Mouse (Mus musculus): Measurements from ENCODE around the gene Ltc4s. TPM values are rescaled to one million over a fixed set of nuclear protein-coding genes. Genes with fewer than 3 reads are reported as not detected.

The Ltc4s gene
- polyA plus RNA-seq, 1 experiment from 2014 or later: 4.0 TPM

GRCm38 (mm10) chr11:50231411-50231810, 7.0 kb downstream of the Ltc4s start:
- peak overlapping the region; percentile 26; the same call in 1 of the 2 replicates for H3K4me3 ChIP-seq (replicated peaks)
- H3K4me2 ChIP-seq (replicated peaks): peak overlapping the region; percentile 52
- no peak overlapping the region for H3K9ac ChIP-seq
- H3K36me3 ChIP-seq: peaks cover 43% of the 10 kb centered on the region
- peaks cover 39% of the 10 kb centered on the region for H3K4me1 ChIP-seq
- no peaks in the 10 kb centered on the region for H3K27me3 ChIP-seq
- H3K27ac ChIP-seq (replicated peaks): no peak overlapping the region
- WGBS: 25% methylated on average over 8 of the region's 8 CpGs
- H3K9me3 ChIP-seq (replicated peaks): no peaks in the 10 kb centered on the region
- ATAC-seq (ENCODE audit: insufficient number of reproducible peaks, low FRiP score, low TSS enrichment, low read depth): no peak

GRCm38 (mm10) chr11:50230481-50231304, 7.7 kb downstream of the Ltc4s start:
- Histone ChIP-seq H3K36me3 (peaks cover 43% of the 10 kb centered on the region), H3K4me1 (peaks cover 40% of the 10 kb centered on the region), H3K4me2 (replicated peaks) (peak overlapping the region; percentile 52), H3K9me3 (replicated peaks) (no peaks in the 10 kb centered on the region), H3K4me3 (replicated peaks) (peak overlapping the region; percentile 26), H3K9ac (no peak overlapping the region), H3K27me3 (no peaks in the 10 kb centered on the region), H3K27ac (replicated peaks) (no peak overlapping the region)
- ATAC-seq (ENCODE audit: insufficient number of reproducible peaks, low FRiP score, low TSS enrichment, low read depth): no peak
- WGBS: 35% methylated on average over 45 of the region's 45 CpGs

GRCm38 (mm10) chr11:50229252-50229910, 9.0 kb downstream of the Ltc4s start:
- H3K9me3 ChIP-seq (replicated peaks): no peaks in the 10 kb centered on the region
- H3K27ac ChIP-seq (replicated peaks): no peak overlapping the region
- H3K4me2 ChIP-seq (replicated peaks): no peak overlapping the region
- H3K36me3 ChIP-seq: peaks cover 32% of the 10 kb centered on the region
- H3K9ac ChIP-seq: no peak overlapping the region
- peaks cover 41% of the 10 kb centered on the region for H3K4me1 ChIP-seq
- no peak for ATAC-seq (ENCODE audit: insufficient number of reproducible peaks, low FRiP score, low TSS enrichment, low read depth)
- no peaks in the 10 kb centered on the region for H3K27me3 ChIP-seq
- 58% methylated on average over 7 of the region's 7 CpGs for WGBS
- H3K4me3 ChIP-seq (replicated peaks): no peak overlapping the region

- 33% methylated on average over 3 of the region's 3 CpGs for WGBS
- no peaks in the 10 kb centered on the region for H3K9me3 ChIP-seq (replicated peaks)
- no peak overlapping the region for H3K4me3 ChIP-seq (replicated peaks)
- H3K27me3 ChIP-seq: no peaks in the 10 kb centered on the region
- H3K36me3 ChIP-seq: peaks cover 26% of the 10 kb centered on the region
- H3K4me1 ChIP-seq: peaks cover 47% of the 10 kb centered on the region
- H3K9ac ChIP-seq: no peak overlapping the region
- H3K4me2 ChIP-seq (replicated peaks): no peak overlapping the region
- ATAC-seq (ENCODE audit: insufficient number of reproducible peaks, low FRiP score, low TSS enrichment, low read depth): no peak
- H3K27ac ChIP-seq (replicated peaks): no peak overlapping the region
Observed at GRCm38 (mm10) chr11:50228772-50229171, 9.6 kb downstream of the Ltc4s start.

- H3K9ac ChIP-seq: no peak overlapping the region
- no peak overlapping the region for H3K27ac ChIP-seq (replicated peaks)
- no peak overlapping the region for H3K4me2 ChIP-seq (replicated peaks)
- peaks cover 16% of the 10 kb centered on the region for H3K36me3 ChIP-seq
- H3K4me1 ChIP-seq: peaks cover 47% of the 10 kb centered on the region
- ATAC-seq (ENCODE audit: insufficient number of reproducible peaks, low FRiP score, low TSS enrichment, low read depth): no peak
- no peak overlapping the region for H3K4me3 ChIP-seq (replicated peaks)
- 77% methylated on average over 4 of the region's 4 CpGs for WGBS
- no peaks in the 10 kb centered on the region for H3K27me3 ChIP-seq
- H3K9me3 ChIP-seq (replicated peaks): no peaks in the 10 kb centered on the region
Observed at GRCm38 (mm10) chr11:50227736-50228135, 10.7 kb downstream of the Ltc4s start.

GRCm38 (mm10) chr11:50227226-50227625, 11.2 kb downstream of the Ltc4s start:
- no peak overlapping the region for H3K27ac ChIP-seq (replicated peaks)
- ATAC-seq (ENCODE audit: insufficient number of reproducible peaks, low FRiP score, low TSS enrichment, low read depth): no peak
- H3K36me3 ChIP-seq: peaks cover 11% of the 10 kb centered on the region
- peak overlapping the region; percentile 86; the same call in 1 of the 2 replicates for H3K4me3 ChIP-seq (replicated peaks)
- H3K4me1 ChIP-seq: peaks cover 47% of the 10 kb centered on the region
- WGBS: 86% methylated on average over 3 of the region's 3 CpGs
- no peak overlapping the region for H3K9ac ChIP-seq
- no peaks in the 10 kb centered on the region for H3K27me3 ChIP-seq
- H3K4me2 ChIP-seq (replicated peaks): peak overlapping the region; percentile 93
- H3K9me3 ChIP-seq (replicated peaks): no peaks in the 10 kb centered on the region

GRCm38 (mm10) chr11:50226406-50226805, 12.0 kb downstream of the Ltc4s start:
- ATAC-seq (ENCODE audit: insufficient number of reproducible peaks, low FRiP score, low TSS enrichment, low read depth): no peak
- H3K27ac ChIP-seq (replicated peaks): no peak overlapping the region
- peaks cover 3% of the 10 kb centered on the region; the same call in 1 of the 2 replicates for H3K36me3 ChIP-seq
- peak overlapping the region; percentile 93 for H3K4me2 ChIP-seq (replicated peaks)
- no peaks in the 10 kb centered on the region for H3K9me3 ChIP-seq (replicated peaks)
- peaks cover 47% of the 10 kb centered on the region for H3K4me1 ChIP-seq
- WGBS: 48% methylated on average over 2 of the region's 2 CpGs
- peak overlapping the region; percentile 86 for H3K4me3 ChIP-seq (replicated peaks)
- no peak overlapping the region for H3K9ac ChIP-seq
- no peaks in the 10 kb centered on the region for H3K27me3 ChIP-seq

- Histone ChIP-seq H3K4me2 (replicated peaks) (peak overlapping the region; percentile 93), H3K4me3 (replicated peaks) (peak overlapping the region; percentile 86), H3K27ac (replicated peaks) (peak overlapping the region; percentile 82), H3K36me3 (0 out of 2 replicates have a peak, but pooled peaks cover under 1% of the 10 kb centered on the region), H3K27me3 (no peaks in the 10 kb centered on the region), H3K9me3 (replicated peaks) (no peaks in the 10 kb centered on the region), H3K4me1 (peaks cover 44% of the 10 kb centered on the region), H3K9ac (peak overlapping the region; percentile 92)
- WGBS: 2% methylated on average over 34 of the region's 34 CpGs
- 0 out of 2 replicates have a peak, but pooled peaks have one; percentile 3 for ATAC-seq (ENCODE audit: insufficient number of reproducible peaks, low FRiP score, low TSS enrichment, low read depth)
Observed at GRCm38 (mm10) chr11:50225611-50226378, 12.6 kb downstream of the Ltc4s start.

GRCm38 (mm10) chr11:50224671-50225530, 13.5 kb downstream of the Ltc4s start:
- Histone ChIP-seq H3K36me3 (no peaks in the 10 kb centered on the region), H3K27me3 (no peaks in the 10 kb centered on the region), H3K9ac (peak overlapping the region; percentile 92), H3K4me1 (peaks cover 38% of the 10 kb centered on the region), H3K4me3 (replicated peaks) (peak overlapping the region; percentile 86), H3K4me2 (replicated peaks) (peak overlapping the region; percentile 93), H3K9me3 (replicated peaks) (no peaks in the 10 kb centered on the region), H3K27ac (replicated peaks) (peak overlapping the region; percentile 82)
- under 1% methylated on average over 66 of the region's 70 CpGs for WGBS
- peak; percentile 86 for ATAC-seq (ENCODE audit: insufficient number of reproducible peaks, low FRiP score, low TSS enrichment, low read depth)

Data from embryonic facial prominence, embryonic 15.5 days (tissue).